Mouse (Mus musculus) kidney, adult 2 months (tissue): Measurements from ENCODE around the gene Acot7. TPM values are rescaled to one million over a fixed set of nuclear protein-coding genes. Genes with fewer than 3 reads are reported as not detected.

Experiments used
- DNase-seq: peaks from one replicate; pipeline ENCODE4 v3.0.0; 2021
- H3K27ac ChIP-seq: fragments of 200-500 bp; 2 replicates; pipeline ENCODE4 v1.5.1; 2012; ENCODE audit warnings: low read depth, low read length, control low read depth, inconsistent platforms; ENCODE audit not compliant: insufficient read depth
- H3K27me3 ChIP-seq: fragments of 200-500 bp; replicated peaks from 2 replicates; pipeline ENCODE4 v1.6.1; 2012; ENCODE audit warnings: mild to moderate bottlenecking, moderate library complexity, low read length, inconsistent platforms; ENCODE audit not compliant: control insufficient read depth, insufficient read depth
- H3K36me3 ChIP-seq: fragments of 200-500 bp; 2 replicates; pipeline ENCODE4 v1.6.1; 2012; ENCODE audit warnings: mild to moderate bottlenecking, moderate library complexity, low read length, inconsistent platforms; ENCODE audit not compliant: control insufficient read depth, insufficient read depth
- H3K4me1 ChIP-seq: fragments of 200-500 bp; 2 replicates; pipeline ENCODE4 v1.6.1; 2011; ENCODE audit warnings: low read length; ENCODE audit not compliant: control insufficient read depth, insufficient read depth
- H3K4me3 ChIP-seq: fragments of 200-500 bp; 2 replicates; pipeline ENCODE4 v1.5.1; 2011; ENCODE audit warnings: mild to moderate bottlenecking, low read depth, low read length, control low read depth; ENCODE audit not compliant: insufficient read depth
- CTCF ChIP-seq: fragments of 200-500 bp; conservative IDR thresholded peaks from 2 replicates; pipeline ENCODE4 v1.5.1; 2011; ENCODE audit warnings: low read depth, mild to moderate bottlenecking, control low read depth, low read length, moderate library complexity, mixed read lengths; ENCODE audit not compliant: insufficient read depth, insufficient read length
- POLR2A ChIP-seq: fragments of 200-500 bp; IDR thresholded peaks from one replicate; pipeline ENCODE4 v1.6.1; 2011; ENCODE audit warnings: low read depth, low read length, control low read depth
- WGBS: fragments of 180-500 bp; shearing (Covaris S2); methylation state at CpG from one replicate; pipeline ENCODE4 v1.1.7; 2018; 5-methylcytosine and 5-hydroxymethylcytosine counted together
- polyA plus RNA-seq: library from polyadenylated mRNA; depleted of rRNA; stranded (reverse); fragments of >200 nt; gene quantifications from 2 replicates; pipeline ENCODE4 v1.2.3, GENCODE M21; 2012

The Acot7 gene
- polyA plus RNA-seq, 1 experiment, result 80.2 TPM

DNA sequence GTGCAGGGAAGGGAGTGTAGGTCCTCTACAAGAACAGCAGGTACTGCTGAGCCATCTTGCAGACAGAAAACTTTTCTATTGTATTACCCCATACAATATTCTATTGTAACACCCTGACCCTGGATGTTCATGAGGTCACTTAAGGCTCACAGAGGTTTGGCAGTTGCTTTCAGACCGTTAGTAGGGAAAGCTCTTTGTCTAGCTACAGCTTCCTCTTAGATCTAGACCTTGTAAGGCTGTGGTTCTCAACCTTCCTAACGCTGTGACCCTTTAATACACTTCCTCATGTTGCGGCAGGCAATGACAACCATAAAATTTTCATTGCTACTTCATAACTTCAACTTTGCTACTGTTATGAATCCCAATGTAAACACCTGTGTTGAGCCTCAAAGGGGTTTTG is 1.3 kb upstream of the Acot7 start:
- Histone ChIP-seq H3K4me3 (no peak overlapping the region), H3K36me3 (no peaks in the 10 kb centered on the region), H3K4me1 (no peaks in the 10 kb centered on the region; the same call in 1 of the 2 replicates), H3K27ac (no peak overlapping the region), H3K27me3 (no peaks in the 10 kb centered on the region)
- no peak for DNase-seq
- WGBS, result 89% methylated on average over 3 of the region's 3 CpGs
- TF ChIP-seq POLR2A (no peak), CTCF (no peak)

GRCm38 (mm10) chr4:152177174-152177536 is 779 bp upstream of the Acot7 start:
- TF ChIP-seq POLR2A (no peak), CTCF (no peak)
- peak overlapping the region; percentile 90 for H3K27ac ChIP-seq
- H3K27me3 ChIP-seq, result no peaks in the 10 kb centered on the region
- no peaks in the 10 kb centered on the region for H3K36me3 ChIP-seq
- no peak for DNase-seq
- peak overlapping the region; percentile 75 for H3K4me3 ChIP-seq
- WGBS, result 60% methylated on average over 6 of the region's 6 CpGs
- no peaks in the 10 kb centered on the region; the same call in 1 of the 2 replicates for H3K4me1 ChIP-seq

DNA sequence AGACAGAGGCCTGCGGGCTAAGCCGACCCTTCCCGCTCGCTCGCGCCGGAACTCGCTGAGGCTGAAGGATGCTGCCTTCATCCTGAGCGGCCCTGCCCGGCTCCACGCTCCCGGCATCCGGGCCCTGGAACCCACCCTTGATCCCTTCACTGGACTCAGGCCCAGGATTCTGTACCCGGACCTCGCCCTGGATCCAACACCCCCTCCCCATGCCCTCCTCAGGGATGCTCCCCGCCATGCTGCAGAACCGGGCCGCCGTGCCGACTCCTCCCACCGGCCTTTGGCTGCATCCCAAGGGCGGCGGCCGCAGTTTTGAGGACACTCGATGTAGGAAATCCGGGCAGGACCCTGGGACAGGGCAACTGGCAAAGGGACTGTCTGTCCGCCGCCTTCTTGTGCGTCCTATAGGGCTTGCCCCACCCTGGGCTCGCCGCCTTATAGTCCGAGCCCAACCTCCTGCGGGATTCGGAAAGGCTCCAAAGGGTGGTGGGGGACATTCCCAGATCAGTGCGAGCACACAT is 470 bp downstream of the Acot7 start:
- TF ChIP-seq CTCF (no peak), POLR2A (no peak)
- H3K27me3 ChIP-seq, result no peaks in the 10 kb centered on the region
- WGBS, result 2% methylated on average over 35 of the region's 35 CpGs
- H3K27ac ChIP-seq, result no peak overlapping the region
- peak overlapping the region; percentile 71 for H3K4me3 ChIP-seq
- no peaks in the 10 kb centered on the region; the same call in 1 of the 2 replicates for H3K4me1 ChIP-seq
- H3K36me3 ChIP-seq, result no peaks in the 10 kb centered on the region
- peak; percentile 48 for DNase-seq

GRCm38 (mm10) chr4:152178916-152179705 is 1.2 kb downstream of the Acot7 start:
- H3K4me3 ChIP-seq, result peak overlapping the region; percentile 71; the same call in 1 of the 2 replicates
- no peaks in the 10 kb centered on the region; the same call in 1 of the 2 replicates for H3K4me1 ChIP-seq
- WGBS, result 32% methylated on average over 16 of the region's 16 CpGs
- no peak overlapping the region for H3K27ac ChIP-seq
- DNase-seq, result no peak
- no peaks in the 10 kb centered on the region for H3K36me3 ChIP-seq
- TF ChIP-seq CTCF (no peak), POLR2A (no peak)
- no peaks in the 10 kb centered on the region for H3K27me3 ChIP-seq

- no peak overlapping the region for H3K4me3 ChIP-seq
- DNase-seq, result no peak
- WGBS, result 82% methylated on average over 16 of the region's 16 CpGs
- no peaks in the 10 kb centered on the region; the same call in 1 of the 2 replicates for H3K4me1 ChIP-seq
- H3K36me3 ChIP-seq, result no peaks in the 10 kb centered on the region
- H3K27ac ChIP-seq, result no peak overlapping the region
- TF ChIP-seq POLR2A (no peak), CTCF (no peak)
- H3K27me3 ChIP-seq, result no peaks in the 10 kb centered on the region
Observed at GRCm38 (mm10) chr4:152179946-152180660, 2.2 kb downstream of the Acot7 start.

DNA sequence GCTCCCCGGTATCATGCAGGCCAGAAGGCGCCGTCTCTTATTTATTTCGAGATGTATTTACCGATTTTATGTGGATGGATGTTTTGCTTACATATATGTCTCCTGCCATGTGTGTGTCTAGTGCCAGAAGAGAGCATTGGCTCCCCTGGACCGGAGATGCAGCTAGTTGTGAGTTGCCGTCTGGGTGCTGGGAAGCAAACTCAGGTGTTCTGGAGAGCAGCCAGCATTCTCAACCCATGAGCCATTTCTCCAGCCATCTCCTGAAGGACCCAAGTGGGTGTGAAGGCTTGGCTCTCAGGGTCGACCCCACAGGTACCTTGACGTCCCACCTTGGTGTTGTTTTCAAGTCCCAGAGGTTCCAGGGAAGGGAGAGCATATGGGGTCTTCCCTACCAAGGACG is 4.3 kb downstream of the Acot7 start:
- Histone ChIP-seq H3K4me1 (peaks cover 3% of the 10 kb centered on the region; the same call in 1 of the 2 replicates), H3K27me3 (no peaks in the 10 kb centered on the region), H3K27ac (no peak overlapping the region), H3K4me3 (no peak overlapping the region), H3K36me3 (no peaks in the 10 kb centered on the region)
- 89% methylated on average over 10 of the region's 10 CpGs for WGBS
- TF ChIP-seq POLR2A, result no peak
- no peak for TF ChIP-seq CTCF
- DNase-seq, result no peak

GRCm38 (mm10) chr4:152184353-152185035 is 6.6 kb downstream of the Acot7 start:
- no peaks in the 10 kb centered on the region for H3K36me3 ChIP-seq
- H3K4me1 ChIP-seq, result peaks cover 3% of the 10 kb centered on the region; the same call in 1 of the 2 replicates
- WGBS, result 64% methylated on average over 7 of the region's 7 CpGs
- no peaks in the 10 kb centered on the region for H3K27me3 ChIP-seq
- no peak overlapping the region for H3K27ac ChIP-seq
- TF ChIP-seq POLR2A (no peak), CTCF (peak; percentile 39; the same call in 1 of the 2 replicates)
- DNase-seq, result no peak
- H3K4me3 ChIP-seq, result no peak overlapping the region
